Mouse (Mus musculus): ENCODE measurements around the gene Gm2174.

Gene Gm2174

DNA sequence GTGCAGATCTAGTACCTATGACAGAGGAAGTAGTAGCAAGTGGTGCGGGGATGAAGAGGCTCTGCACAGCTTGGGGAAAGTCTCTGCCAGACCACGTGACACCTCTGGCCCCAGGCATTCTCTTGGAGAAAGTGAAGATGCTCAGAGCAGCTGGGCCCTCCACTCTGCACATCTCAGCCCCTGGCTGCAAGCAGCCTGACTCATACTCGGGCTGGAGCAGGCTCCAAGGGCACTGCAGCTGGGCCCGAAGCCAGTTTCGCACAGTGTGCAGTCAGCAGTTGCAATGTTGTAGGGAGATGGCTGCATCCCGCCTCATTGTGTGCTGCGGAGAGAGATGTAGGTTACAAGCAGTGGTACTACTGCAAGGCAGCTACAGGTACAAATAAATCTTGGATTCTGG is 49.5 kb downstream of the Gm2174 start:
- DNase-seq (ENCODE audit: low read depth, low spot score), result no peak
